Mouse (Mus musculus) C2C12 (cell line): ENCODE measurements around the gene Aqp5.

Experiments used
- CTCF ChIP-seq: IDR thresholded peaks from one replicate; pipeline ENCODE4 v1.5.1; 2011; ENCODE audit not compliant: control insufficient read depth, insufficient read depth, insufficient read length
- MAX ChIP-seq: IDR thresholded peaks from one replicate; pipeline ENCODE4 v1.6.1; 2011; ENCODE audit warnings: mild to moderate bottlenecking, control low read depth

- TF ChIP-seq MAX (no peak), CTCF (no peak)
Measured at GRCm38 (mm10) chr15:99596841-99597240, 6.3 kb downstream of the Aqp5 start.
